Mouse (Mus musculus): ENCODE measurements around the gene D7Ertd443e. TPM values are rescaled to one million over a fixed set of nuclear protein-coding genes. Genes with fewer than 3 reads are reported as not detected.

The D7Ertd443e gene
- 0.07 and 0.24 TPM in 2 replicates for polyA plus RNA-seq (2015; fragmentation: Nextera tagmentation; extraction: Ambion mirVana)

GRCm38 (mm10) chr7:134385561-134385960, at the start of gene D7Ertd443e:
Gene D7Ertd443e, minus strand, starts transcription at chr7:134385661.
- H3K4me1 ChIP-seq (ENCODE audit: control insufficient read depth, insufficient read depth, low read length) = peaks cover 6% of the 10 kb centered on the region
- H3K27ac ChIP-seq (ENCODE audit: low read length) = no peak within 1 kb of the TSS
- H3K9ac ChIP-seq (ENCODE audit: low read length) = no peak within 1 kb of the TSS
- 90% methylated on average over 5 of the region's 5 CpGs for WGBS
- H3K4me2 ChIP-seq (ENCODE audit: low read depth, low read length) = no peak within 1 kb of the TSS
- H3K9me3 ChIP-seq (replicated peaks; ENCODE audit: control insufficient read depth, low read length) = no peaks in the 10 kb centered on the region
- no peak for ATAC-seq (replicated peaks; ENCODE audit: extremely low read depth, insufficient read depth, low FRiP score)
- H3K27me3 ChIP-seq (ENCODE audit: control insufficient read depth, insufficient read depth, low read length) = no peaks in the 10 kb centered on the region
- no peaks in the 10 kb centered on the region for H3K36me3 ChIP-seq (ENCODE audit: control insufficient read depth, insufficient read depth)
- no peak within 1 kb of the TSS for H3K4me3 ChIP-seq (ENCODE audit: low read length)

GRCm38 (mm10) chr7:134431681-134432080, 46.2 kb upstream of the D7Ertd443e start:
- Histone ChIP-seq H3K27ac (ENCODE audit: low read length) (no peak overlapping the region), H3K4me1 (ENCODE audit: control insufficient read depth, insufficient read depth, low read length) (no peaks in the 10 kb centered on the region), H3K4me3 (ENCODE audit: low read length) (no peak overlapping the region), H3K9me3 (replicated peaks; ENCODE audit: control insufficient read depth, low read length) (no peaks in the 10 kb centered on the region), H3K4me2 (ENCODE audit: low read depth, low read length) (no peak overlapping the region), H3K36me3 (ENCODE audit: control insufficient read depth, insufficient read depth) (no peaks in the 10 kb centered on the region), H3K27me3 (ENCODE audit: control insufficient read depth, insufficient read depth, low read length) (no peaks in the 10 kb centered on the region), H3K9ac (ENCODE audit: low read length) (no peak overlapping the region)
- 54% methylated on average over 3 of the region's 3 CpGs for WGBS
- no peak for ATAC-seq (replicated peaks; ENCODE audit: extremely low read depth, insufficient read depth, low FRiP score)

GRCm38 (mm10) chr7:134428676-134429075, 43.2 kb upstream of the D7Ertd443e start:
- ATAC-seq (replicated peaks; ENCODE audit: extremely low read depth, insufficient read depth, low FRiP score) = no peak
- Histone ChIP-seq H3K9me3 (replicated peaks; ENCODE audit: control insufficient read depth, low read length) (no peaks in the 10 kb centered on the region), H3K4me1 (ENCODE audit: control insufficient read depth, insufficient read depth, low read length) (no peaks in the 10 kb centered on the region), H3K27ac (ENCODE audit: low read length) (no peak overlapping the region), H3K9ac (ENCODE audit: low read length) (no peak overlapping the region), H3K27me3 (ENCODE audit: control insufficient read depth, insufficient read depth, low read length) (no peaks in the 10 kb centered on the region), H3K4me3 (ENCODE audit: low read length) (no peak overlapping the region), H3K36me3 (ENCODE audit: control insufficient read depth, insufficient read depth) (no peaks in the 10 kb centered on the region), H3K4me2 (ENCODE audit: low read depth, low read length) (no peak overlapping the region)
- WGBS = 85% methylated on average over 2 of the region's 2 CpGs

GRCm38 (mm10) chr7:134415014-134415413, 29.6 kb upstream of the D7Ertd443e start:
- H3K4me1 ChIP-seq (ENCODE audit: control insufficient read depth, insufficient read depth, low read length) = no peaks in the 10 kb centered on the region
- H3K9me3 ChIP-seq (replicated peaks; ENCODE audit: control insufficient read depth, low read length) = peaks cover 2% of the 10 kb centered on the region; the same call in 1 of the 2 replicates
- 94% methylated on average over 9 of the region's 9 CpGs for WGBS
- H3K4me2 ChIP-seq (ENCODE audit: low read depth, low read length) = no peak overlapping the region
- H3K9ac ChIP-seq (ENCODE audit: low read length) = no peak overlapping the region
- no peaks in the 10 kb centered on the region; the same call in 1 of the 2 replicates for H3K27me3 ChIP-seq (ENCODE audit: control insufficient read depth, insufficient read depth, low read length)
- ATAC-seq (replicated peaks; ENCODE audit: extremely low read depth, insufficient read depth, low FRiP score) = no peak
- H3K4me3 ChIP-seq (ENCODE audit: low read length) = no peak overlapping the region
- H3K36me3 ChIP-seq (ENCODE audit: control insufficient read depth, insufficient read depth) = no peaks in the 10 kb centered on the region
- no peak overlapping the region for H3K27ac ChIP-seq (ENCODE audit: low read length)

- Histone ChIP-seq H3K4me2 (ENCODE audit: low read depth, low read length) (0 out of 2 replicates have a peak overlapping the region, but pooled peaks have one; percentile 25), H3K4me1 (ENCODE audit: control insufficient read depth, insufficient read depth, low read length) (no peaks in the 10 kb centered on the region), H3K9ac (ENCODE audit: low read length) (no peak overlapping the region), H3K36me3 (ENCODE audit: control insufficient read depth, insufficient read depth) (no peaks in the 10 kb centered on the region), H3K27me3 (ENCODE audit: control insufficient read depth, insufficient read depth, low read length) (no peaks in the 10 kb centered on the region; the same call in 1 of the 2 replicates), H3K27ac (ENCODE audit: low read length) (no peak overlapping the region), H3K4me3 (ENCODE audit: low read length) (no peak overlapping the region), H3K9me3 (replicated peaks; ENCODE audit: control insufficient read depth, low read length) (peaks cover 2% of the 10 kb centered on the region; the same call in 1 of the 2 replicates)
- no peak for ATAC-seq (replicated peaks; ENCODE audit: extremely low read depth, insufficient read depth, low FRiP score)
- WGBS = 32% methylated on average over 14 of the region's 14 CpGs
Observed at GRCm38 (mm10) chr7:134414005-134414690, 28.7 kb upstream of the D7Ertd443e start.

- 80% methylated on average over 13 of the region's 13 CpGs for WGBS
- H3K27ac ChIP-seq (ENCODE audit: low read length) = no peak overlapping the region
- H3K9me3 ChIP-seq (replicated peaks; ENCODE audit: control insufficient read depth, low read length) = no peaks in the 10 kb centered on the region
- H3K4me2 ChIP-seq (ENCODE audit: low read depth, low read length) = no peak overlapping the region
- no peak overlapping the region for H3K4me3 ChIP-seq (ENCODE audit: low read length)
- H3K36me3 ChIP-seq (ENCODE audit: control insufficient read depth, insufficient read depth) = no peaks in the 10 kb centered on the region
- ATAC-seq (replicated peaks; ENCODE audit: extremely low read depth, insufficient read depth, low FRiP score) = no peak
- no peak overlapping the region for H3K9ac ChIP-seq (ENCODE audit: low read length)
- H3K4me1 ChIP-seq (ENCODE audit: control insufficient read depth, insufficient read depth, low read length) = no peaks in the 10 kb centered on the region
- H3K27me3 ChIP-seq (ENCODE audit: control insufficient read depth, insufficient read depth, low read length) = no peaks in the 10 kb centered on the region
Observed at GRCm38 (mm10) chr7:134408641-134409040, 23.2 kb upstream of the D7Ertd443e start.

- no peaks in the 10 kb centered on the region for H3K4me1 ChIP-seq (ENCODE audit: control insufficient read depth, insufficient read depth, low read length)
- H3K4me2 ChIP-seq (ENCODE audit: low read depth, low read length) = no peak overlapping the region
- no peak overlapping the region for H3K9ac ChIP-seq (ENCODE audit: low read length)
- no peaks in the 10 kb centered on the region for H3K9me3 ChIP-seq (replicated peaks; ENCODE audit: control insufficient read depth, low read length)
- no peak overlapping the region for H3K27ac ChIP-seq (ENCODE audit: low read length)
- H3K4me3 ChIP-seq (ENCODE audit: low read length) = no peak overlapping the region
- H3K27me3 ChIP-seq (ENCODE audit: control insufficient read depth, insufficient read depth, low read length) = no peaks in the 10 kb centered on the region
- no peaks in the 10 kb centered on the region for H3K36me3 ChIP-seq (ENCODE audit: control insufficient read depth, insufficient read depth)
- ATAC-seq (replicated peaks; ENCODE audit: extremely low read depth, insufficient read depth, low FRiP score) = no peak
- whole genome bisulfite sequencing = 85% methylated on average over 2 of the region's 2 CpGs
Observed at GRCm38 (mm10) chr7:134400746-134401145, 15.3 kb upstream of the D7Ertd443e start.

- H3K4me3 ChIP-seq (ENCODE audit: low read length) = no peak overlapping the region
- no peaks in the 10 kb centered on the region for H3K4me1 ChIP-seq (ENCODE audit: control insufficient read depth, insufficient read depth, low read length)
- H3K27ac ChIP-seq (ENCODE audit: low read length) = no peak overlapping the region
- no peak for ATAC-seq (replicated peaks; ENCODE audit: extremely low read depth, insufficient read depth, low FRiP score)
- H3K4me2 ChIP-seq (ENCODE audit: low read depth, low read length) = no peak overlapping the region
- H3K27me3 ChIP-seq (ENCODE audit: control insufficient read depth, insufficient read depth, low read length) = no peaks in the 10 kb centered on the region
- H3K36me3 ChIP-seq (ENCODE audit: control insufficient read depth, insufficient read depth) = no peaks in the 10 kb centered on the region
- no peaks in the 10 kb centered on the region for H3K9me3 ChIP-seq (replicated peaks; ENCODE audit: control insufficient read depth, low read length)
- no peak overlapping the region for H3K9ac ChIP-seq (ENCODE audit: low read length)
- WGBS = 70% methylated on average over 8 of the region's 8 CpGs
Observed at GRCm38 (mm10) chr7:134396769-134397168, 11.3 kb upstream of the D7Ertd443e start.

- H3K4me3 ChIP-seq (ENCODE audit: low read length) = no peak overlapping the region
- no peak overlapping the region for H3K4me2 ChIP-seq (ENCODE audit: low read depth, low read length)
- H3K9ac ChIP-seq (ENCODE audit: low read length) = no peak overlapping the region
- H3K27ac ChIP-seq (ENCODE audit: low read length) = no peak overlapping the region
- no peaks in the 10 kb centered on the region for H3K27me3 ChIP-seq (ENCODE audit: control insufficient read depth, insufficient read depth, low read length)
- no peak for ATAC-seq (replicated peaks; ENCODE audit: extremely low read depth, insufficient read depth, low FRiP score)
- H3K9me3 ChIP-seq (replicated peaks; ENCODE audit: control insufficient read depth, low read length) = no peaks in the 10 kb centered on the region
- 82% methylated on average over 3 of the region's 3 CpGs for WGBS
- peaks cover 6% of the 10 kb centered on the region for H3K4me1 ChIP-seq (ENCODE audit: control insufficient read depth, insufficient read depth, low read length)
- no peaks in the 10 kb centered on the region for H3K36me3 ChIP-seq (ENCODE audit: control insufficient read depth, insufficient read depth)
Observed at GRCm38 (mm10) chr7:134382791-134383190, 2.7 kb downstream of the D7Ertd443e start.

Data from heart, embryonic 16.5 days (tissue).